9 mouse cellular contexts compared by ENCODE assay signal in the genomic region with DNA sequence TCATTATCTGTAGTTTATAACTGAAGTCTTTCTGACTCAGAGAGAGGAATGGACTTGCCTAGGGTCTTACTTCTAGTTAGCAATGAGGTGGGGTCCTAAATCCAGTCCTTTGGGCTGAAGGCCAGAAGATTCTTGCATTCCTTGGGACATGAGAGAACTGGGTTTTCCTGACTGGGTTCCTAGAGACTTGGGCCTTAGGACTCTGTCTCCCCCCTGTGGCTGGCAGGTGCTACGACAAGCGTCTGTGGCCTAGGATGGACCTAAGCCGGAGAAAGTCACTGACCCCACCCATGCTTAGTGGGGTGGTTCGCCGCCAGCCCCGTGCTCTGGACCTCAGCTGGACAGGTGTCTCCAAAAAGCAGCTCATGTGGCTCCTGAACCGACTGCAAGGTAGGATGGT. TPM values are rescaled to one million over a fixed set of nuclear protein-coding genes. Genes with fewer than 3 reads are reported as not detected.
A peak's percentile ranks its signal among the peaks of the same experiment; 100 is the strongest.
DNase-seq lines count a peak whose midpoint lies in the region; TF ChIP-seq lines count a peak whose summit lies in the region.
"Had no signal": no experiment of that assay in that cellular context is flagged by ENCODE, and none has a peak within 500 bp of the region (broad histone marks: within the 10 kb centered on the region; RNA-seq: fewer than 3 reads in every experiment).

No protein-coding gene starts in this region.

- H3K36me3 ChIP-seq in ES-E14 (ENCODE audit: control insufficient read depth, insufficient read depth, low read length, poor library complexity, severe bottlenecking) = peaks cover 51% of the 10 kb centered on the region

- in situ Hi-C loops in ES-E14 (cut with MboI; ENCODE audit: low sequenced_read_pairs in 2 of 2, unreplicated experiment in 2 of 2) = no loop called here

- DNase-seq in layer of hippocampus, postnatal 10 days (ENCODE audit: low spot score in 2 of 2) = peak; percentile 70 to 76
- no peak for DNase-seq in layer of hippocampus, adult 8-10 months (ENCODE audit: low spot score in 2 of 2)
- DNase-seq in ES-E14 (ENCODE audit: low read depth, low spot score) = no peak
- DNase-seq in cerebellum, adult 11-12 months = peak; percentile 66
- DNase-seq in gastrocnemius, postnatal 25 days = peak; percentile 51
- DNase-seq in kidney, postnatal 10 days = peak; percentile 84
- DNase-seq in lung, postnatal 4 days = peak; percentile 73 to 84
- peak; percentile 58 for DNase-seq in thymus, postnatal 0 days (ENCODE audit: low spot score)

- no peak overlapping the region for H3K27ac ChIP-seq in ES-E14 (ENCODE audit: insufficient read depth, low read depth, low read length, poor library complexity, severe bottlenecking)

- H3K9ac ChIP-seq in ES-E14 (ENCODE audit: insufficient read depth, low read depth, low read length, poor library complexity, severe bottlenecking) = no peak overlapping the region

- no peak overlapping the region for H3K4me3 ChIP-seq in ES-E14 (ENCODE audit: insufficient read depth in 1 of 2, low read depth in 1 of 2, low read length in 2 of 2, poor library complexity in 1 of 2, severe bottlenecking in 1 of 2)

- peaks cover 0 to 3% of the 10 kb centered on the region in 2 experiments; a peak in 2 of 4 replicates for H3K4me1 ChIP-seq in ES-E14 (ENCODE audit: control insufficient read depth in 2 of 2, insufficient read depth in 2 of 2, low read length in 2 of 2, poor library complexity in 1 of 2)

- no peaks in the 10 kb centered on the region for H3K9me3 ChIP-seq in ES-E14 (ENCODE audit: control insufficient read depth, insufficient read depth, low read depth, low read length)

TF ChIP-seq in ES-E14, 5 proteins besides CTCF, POLR2A, EP300 and RAD21:
- no peak for TF ChIP-seq ZNF384 (IDR thresholded peaks at IDR 0.05; ENCODE audit: low read depth, low read length)
- TF ChIP-seq ZC3H11A (IDR thresholded peaks at IDR 0.05; ENCODE audit: borderline replicate concordance, low read depth, low read length) = peak; percentile 66
- TF ChIP-seq MAFK (IDR thresholded peaks at IDR 0.05; ENCODE audit: insufficient read depth, low read depth, low read length) = no peak
- no peak for TF ChIP-seq CHD2 (IDR thresholded peaks at IDR 0.05; ENCODE audit: low read depth, low read length)
- TF ChIP-seq HCFC1 (IDR thresholded peaks at IDR 0.05; ENCODE audit: borderline replicate concordance, insufficient read depth, low read length) = no peak

RNA-seq across cellular contexts. Expression of a gene that starts 8.6 kb away (rescaled TPM):
- 10 to 100 TPM; 18.5 to 19.1 TPM for total RNA-seq in layer of hippocampus, postnatal 10 days (2021)
- total RNA-seq in layer of hippocampus, adult 8-10 months (2022) = 10 to 100 TPM; 25.8 to 30.7 (median 29.4) TPM
- total RNA-seq in ES-E14 (2012; rRNA removed) = 14.0 and 30.7 TPM in 2 replicates
- 1 to 10 TPM; 8.9 to 9.5 TPM for total RNA-seq in gastrocnemius, postnatal 25 days (2021)
- 16.1 TPM in 2 replicates for polyA plus RNA-seq in thymus, postnatal 0 days (2015; fragmentation: Nextera tagmentation; extraction: Ambion mirVana)

RNA-seq across cellular contexts. Expression of a gene that starts 15.4 kb away (rescaled TPM):
- 10 to 100 TPM; 35.5 to 40.3 TPM for total RNA-seq in layer of hippocampus, postnatal 10 days (2021)
- total RNA-seq in layer of hippocampus, adult 8-10 months (2022) = 10 to 100 TPM; 46.6 to 56.4 (median 48.7) TPM
- total RNA-seq in ES-E14 (2012; rRNA removed) = 22.6 and 24.4 TPM in 2 replicates
- total RNA-seq in gastrocnemius, postnatal 25 days (2021) = 10 to 100 TPM; 15.0 to 15.4 TPM
- 18.2 and 21.1 TPM in 2 replicates for polyA plus RNA-seq in thymus, postnatal 0 days (2015; fragmentation: Nextera tagmentation; extraction: Ambion mirVana)

RNA-seq across cellular contexts. Expression of a gene that starts 16.7 kb away (rescaled TPM):
- 10 to 100 TPM; 86.8 to 92.2 TPM for total RNA-seq in layer of hippocampus, postnatal 10 days (2021)
- 10 to 100 TPM; 52.2 to 65.5 (median 56.3) TPM for total RNA-seq in layer of hippocampus, adult 8-10 months (2022)
- 86.9 and 93.0 TPM in 2 replicates for total RNA-seq in ES-E14 (2012; rRNA removed)
- total RNA-seq in gastrocnemius, postnatal 25 days (2021) = 1 to 10 TPM; 1.9 to 2.4 TPM
- polyA plus RNA-seq in thymus, postnatal 0 days (2015; fragmentation: Nextera tagmentation; extraction: Ambion mirVana) = 1.6 and 1.7 TPM in 2 replicates

RNA-seq across cellular contexts. Expression of a gene that starts 24.4 kb away (rescaled TPM):
- 1 to 10 TPM; 2.9 to 4.6 TPM for total RNA-seq in layer of hippocampus, postnatal 10 days (2021)
- total RNA-seq in layer of hippocampus, adult 8-10 months (2022) = 1 to 10 TPM; 2.0 to 5.7 (median 2.3) TPM
- total RNA-seq in ES-E14 (2012; rRNA removed) = 1.5 and 1.9 TPM in 2 replicates
- 1 to 10 TPM; 2.4 to 2.5 TPM for total RNA-seq in gastrocnemius, postnatal 25 days (2021)
- not detected in 2 replicates for polyA plus RNA-seq in thymus, postnatal 0 days (2015; fragmentation: Nextera tagmentation; extraction: Ambion mirVana)
- polyA plus RNA-seq: frontal cortex, adult 2 months had no signal

RNA-seq across cellular contexts. Expression of a gene that starts 29.1 kb away (rescaled TPM):
- total RNA-seq in layer of hippocampus, postnatal 10 days (2021) = not detected
- total RNA-seq in layer of hippocampus, adult 8-10 months (2022) = not detected
- 0.69 and 0.71 TPM in 2 replicates for total RNA-seq in ES-E14 (2012; rRNA removed)
- not detected for total RNA-seq in gastrocnemius, postnatal 25 days (2021)
- polyA plus RNA-seq in thymus, postnatal 0 days (2015; fragmentation: Nextera tagmentation; extraction: Ambion mirVana) = 0.06 TPM in 1 of 2 replicates, not detected in the other
- polyA plus RNA-seq: frontal cortex, adult 2 months had no signal

Comparison
In these comparisons a context has a peak if more than half of its experiments do, and no peak if none do; other contexts are left out.
1. DNase-seq: peak in layer of hippocampus, postnatal 10 days (2 of 2), cerebellum, adult 11-12 months (single experiment), gastrocnemius, postnatal 25 days (single experiment), kidney, postnatal 10 days (single experiment), lung, postnatal 4 days (2 of 2) and thymus, postnatal 0 days (single experiment); none in layer of hippocampus, adult 8-10 months (0 of 2) and ES-E14 (single experiment).
2. RNA of a gene that starts 16.7 kb away (total RNA-seq): 86.8 to 92.2 TPM in layer of hippocampus, postnatal 10 days, 86.9 to 93.0 TPM in ES-E14 and 52.2 to 65.5 TPM in layer of hippocampus, adult 8-10 months; 1.9 to 2.4 TPM in gastrocnemius, postnatal 25 days; every median in the first group is over 10 times any median in the second.